Mouse (Mus musculus) MEL (cell line): ENCODE data around the gene Slc25a12.

Source experiments
- CHD1 ChIP-seq: IDR thresholded peaks from 2 replicates; pipeline ENCODE4 v1.6.1; 2012; ENCODE audit warnings: low read depth, mild to moderate bottlenecking, inconsistent platforms, low read length, improper control_type of control experiment
- CTCF ChIP-seq, 3 experiments: IDR thresholded peaks in 2 of 3; conservative IDR thresholded peaks in 1 of 3; 2 replicates each; pipeline ENCODE4 v1.5.1; 2011 to 2012; ENCODE audit warnings: low read length in 3 of 3, low read depth in 2 of 3, mild to moderate bottlenecking in 2 of 3, improper control_type of control experiment in 1 of 3, inconsistent platforms in 1 of 3, mixed read lengths in 1 of 3, moderate library complexity in 1 of 3; ENCODE audit not compliant: control insufficient read depth in 1 of 3, insufficient read depth in 1 of 3, poor library complexity in 1 of 3, severe bottlenecking in 1 of 3
- E2F4 ChIP-seq: IDR thresholded peaks from 2 replicates; pipeline ENCODE4 v1.6.1; 2011; ENCODE audit warnings: low read depth, low read length, improper control_type of control experiment, borderline replicate concordance
- GATA1 ChIP-seq: IDR thresholded peaks from 2 replicates; pipeline ENCODE4 v1.6.1; 2011; ENCODE audit warnings: low read depth, low read length, improper control_type of control experiment
- KAT2A ChIP-seq: conservative IDR thresholded peaks from 2 replicates; pipeline ENCODE4 v1.6.1; 2012; ENCODE audit warnings: low read depth, low read length, improper control_type of control experiment, inconsistent platforms
- MAX ChIP-seq: IDR thresholded peaks from 2 replicates; pipeline ENCODE4 v1.6.1; 2011; ENCODE audit warnings: low read length, improper control_type of control experiment
- POLR2A ChIP-seq, 2 experiments: IDR thresholded peaks; 2 replicates each; pipeline ENCODE4 v1.6.1; 2011 to 2012; ENCODE audit warnings: low read length in 2 of 2, mild to moderate bottlenecking in 2 of 2, control low read depth in 1 of 2, improper control_type of control experiment in 1 of 2, low read depth in 1 of 2, moderate library complexity in 1 of 2; ENCODE audit not compliant: control insufficient read depth in 1 of 2, insufficient read depth in 1 of 2, poor library complexity in 1 of 2
- RAD21 ChIP-seq: IDR thresholded peaks from 2 replicates; pipeline ENCODE4 v1.6.1; 2011; ENCODE audit warnings: mild to moderate bottlenecking, low read depth, low read length, improper control_type of control experiment
- TAL1 ChIP-seq: IDR thresholded peaks from 2 replicates; pipeline ENCODE4 v1.6.1; 2012; ENCODE audit warnings: mild to moderate bottlenecking, inconsistent platforms, low read length, moderate library complexity, mixed read lengths
- UBTF ChIP-seq: IDR thresholded peaks from 2 replicates; pipeline ENCODE4 v1.6.1; 2012; ENCODE audit warnings: low read depth, mild to moderate bottlenecking, inconsistent platforms, low read length, improper control_type of control experiment, moderate library complexity, borderline replicate concordance; ENCODE audit not compliant: insufficient read depth
- ZMIZ1 ChIP-seq: IDR thresholded peaks from 2 replicates; pipeline ENCODE4 v1.6.1; 2012; ENCODE audit warnings: low read depth, mild to moderate bottlenecking, inconsistent platforms, low read length, improper control_type of control experiment, moderate library complexity

- TF ChIP-seq CTCF (IDR thresholded peaks at IDR 0.05 in 2 of 3, conservative IDR thresholded peaks at IDR 0.05 in 1 of 3; ENCODE audit: control insufficient read depth in 1 of 3, insufficient read depth in 1 of 3, low read depth in 2 of 3, low read length in 3 of 3, poor library complexity in 1 of 3, severe bottlenecking in 1 of 3) (no peak), CHD1 (no peak), UBTF (no peak), POLR2A (IDR thresholded peaks at IDR 0.05; ENCODE audit: control insufficient read depth in 1 of 2, insufficient read depth in 1 of 2, low read depth in 1 of 2, low read length in 2 of 2, poor library complexity in 1 of 2) (no peak), TAL1 (no peak), KAT2A (no peak), RAD21 (no peak), GATA1 (no peak), E2F4 (no peak), MAX (no peak), ZMIZ1 (no peak)
Measured at GRCm38 (mm10) chr2:71387766-71388165, 20.2 kb upstream of the Slc25a12 start.
